Comparison of ENCODE assay signal across 1 mouse cellular context in the genomic region with DNA sequence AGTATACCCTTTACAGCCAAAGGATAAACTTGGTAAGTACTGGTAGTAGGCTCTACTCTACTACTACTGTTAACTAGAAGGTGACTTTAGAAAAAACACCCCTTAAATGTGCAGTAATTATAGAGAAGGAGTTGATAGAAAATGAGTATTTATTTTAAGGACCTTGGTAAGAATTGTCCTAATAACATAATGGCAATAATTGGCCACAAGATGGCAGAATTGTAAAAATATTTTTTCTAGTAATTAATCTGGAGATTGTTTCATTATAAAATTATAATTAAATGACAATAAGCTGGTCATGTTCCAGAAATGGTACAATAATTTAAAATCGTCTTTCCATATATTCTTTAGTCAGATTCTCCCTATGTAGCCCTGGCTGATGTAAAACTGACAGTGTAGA.
A peak's percentile ranks its signal among the peaks of the same experiment; 100 is the strongest.
TF ChIP-seq lines count a peak whose summit lies in the region.

No protein-coding gene starts in this region.

TF ChIP-seq in CH12.LX, 34 proteins besides CTCF, POLR2A, EP300 and RAD21:
- TF ChIP-seq SMC3 (IDR thresholded peaks at IDR 0.05; ENCODE audit: low read depth, low read length) = peak; percentile 23; the same call in 1 of the 2 replicates
- no peak for TF ChIP-seq TBP (conservative IDR thresholded peaks at IDR 0.05; ENCODE audit: low read depth, low read length)
- no peak for TF ChIP-seq MXI1 (IDR thresholded peaks at IDR 0.05; ENCODE audit: low read depth, low read length)
TF ChIP-seq in CH12.LX: peak in this region for 1.
